24 mouse cellular contexts compared by ENCODE assay signal in genomic region chr1:189136731-189137385, GRCm38 (mm10).
A peak's percentile ranks its signal among the peaks of the same experiment; 100 is the strongest.
DNase-seq lines count a peak whose midpoint lies in the region; ATAC-seq lines count a peak whose summit lies in the region.
"Had no signal": no experiment of that assay in that cellular context is flagged by ENCODE, and none has a peak within 500 bp of the region (broad histone marks: within the 10 kb centered on the region; RNA-seq: fewer than 3 reads in every experiment).

No protein-coding gene starts in this region.

- no peak overlapping the region for H3K4me2 ChIP-seq in kidney, embryonic 14.5 days (replicated peaks; ENCODE audit: low read depth, low read length)
- H3K4me2 ChIP-seq: hindbrain, embryonic 13.5 days; liver, embryonic 11.5 days; stomach, embryonic 15.5 days had no signal

- WGBS in kidney, embryonic 14.5 days, result 74% methylated on average over 7 of the region's 7 CpGs

- H3K36me3 ChIP-seq in kidney, embryonic 14.5 days (ENCODE audit: control insufficient read depth, insufficient read depth, low read length), result no peaks in the 10 kb centered on the region
- H3K36me3 ChIP-seq: embryonic facial prominence, embryonic 10.5 days; forebrain, embryonic 10.5 days; hindbrain, embryonic 13.5 days; limb, embryonic 10.5 days; midbrain, embryonic 10.5 days; stomach, embryonic 15.5 days had no signal

- no peak for ATAC-seq in kidney, embryonic 14.5 days (ENCODE audit: low FRiP score, low TSS enrichment)
- ATAC-seq: activated CD4-positive, CD25-positive, alpha-beta regulatory T cell, adult 4 months; forebrain, embryonic 16.5 days; liver, postnatal 0 days had no signal

- H3K9ac ChIP-seq in kidney, embryonic 14.5 days (ENCODE audit: low read depth, low read length), result no peak overlapping the region
- H3K9ac ChIP-seq: hindbrain, embryonic 13.5 days; liver, postnatal 0 days; stomach, embryonic 15.5 days had no signal

- H3K4me3 ChIP-seq in kidney, embryonic 14.5 days (ENCODE audit: low read length), result no peak overlapping the region
- H3K4me3 ChIP-seq: embryonic facial prominence, embryonic 10.5 days; forebrain, embryonic 10.5 days; heart, adult 2 months; hindbrain, embryonic 13.5 days; left cerebral cortex, adult 2 months; limb, embryonic 10.5 days; midbrain, embryonic 10.5 days; stomach, embryonic 15.5 days had no signal

- peak; percentile 55 for DNase-seq in kidney, adult 18-20 months
- DNase-seq in lung, postnatal 14 days, result peak; percentile 7
- DNase-seq in lung, postnatal 25 days (ENCODE audit: low spot score), result no peak
- peak; percentile 70 for DNase-seq in kidney, postnatal 14 days
- DNase-seq in ovary, adult 18-20 months (ENCODE audit: low spot score), result no peak
- DNase-seq in layer of hippocampus, postnatal 14 days (ENCODE audit: low spot score in 2 of 2), result no peak
- DNase-seq: adrenal gland, adult 8-10 months; cerebellum, adult 9-10 months; gastrocnemius, postnatal 14 days; heart, adult 2 months; liver, postnatal 0 days; thymus, postnatal 25 days had no signal

- no peaks in the 10 kb centered on the region for H3K9me3 ChIP-seq in kidney, embryonic 14.5 days (ENCODE audit: control insufficient read depth, low read length)
- H3K9me3 ChIP-seq: embryonic facial prominence, embryonic 10.5 days; forebrain, embryonic 10.5 days; hindbrain, embryonic 13.5 days; limb, embryonic 10.5 days; midbrain, embryonic 10.5 days; stomach, embryonic 15.5 days had no signal

- no peaks in the 10 kb centered on the region for H3K4me1 ChIP-seq in kidney, embryonic 14.5 days (ENCODE audit: control insufficient read depth, insufficient read depth, low read length)
- H3K4me1 ChIP-seq: embryonic facial prominence, embryonic 10.5 days; hindbrain, embryonic 13.5 days; stomach, embryonic 15.5 days had no signal

- H3K27ac ChIP-seq in kidney, embryonic 14.5 days (ENCODE audit: low read depth, low read length), result no peak overlapping the region
- H3K27ac ChIP-seq: embryonic facial prominence, embryonic 10.5 days; forebrain, embryonic 10.5 days; heart, adult 2 months; hindbrain, embryonic 13.5 days; kidney, postnatal 0 days; left cerebral cortex, adult 2 months; limb, embryonic 10.5 days; midbrain, embryonic 10.5 days; stomach, embryonic 15.5 days had no signal

- no peaks in the 10 kb centered on the region for H3K27me3 ChIP-seq in kidney, embryonic 14.5 days (ENCODE audit: control insufficient read depth, insufficient read depth, low read length)
- H3K27me3 ChIP-seq: stomach, embryonic 15.5 days had no signal

Comparison
In these comparisons a context has a peak if more than half of its experiments do, and no peak if none do; other contexts are left out.
1. DNase-seq: peak in kidney, adult 18-20 months (single experiment), lung, postnatal 14 days (single experiment) and kidney, postnatal 14 days (single experiment); none in lung, postnatal 25 days (single experiment), ovary, adult 18-20 months (single experiment) and layer of hippocampus, postnatal 14 days (0 of 2).